Mouse (Mus musculus) midbrain, embryonic 10.5 days (tissue): ENCODE results near the gene Ache. TPM values are rescaled to one million over a fixed set of nuclear protein-coding genes. Genes with fewer than 3 reads are reported as not detected.
"Not testable (repeated sequence)": the region's sequence is repeated elsewhere in the genome, so short reads cannot be mapped to it uniquely, and the experiment has no call there.

Experiments
- DNase-seq: peaks from one replicate; pipeline ENCODE4 v3.0.0-alpha.2; 2017; ENCODE audit warnings: low spot score
- H3K27ac ChIP-seq: fragments of 300-500 bp; sonication (generic); replicated peaks from 2 replicates; pipeline ENCODE4 v1.5.1; 2016; ENCODE audit warnings: mild to moderate bottlenecking
- H3K27me3 ChIP-seq: fragments of 300-500 bp; sonication (generic); 2 replicates; pipeline ENCODE4 v1.6.1; 2016; ENCODE audit warnings: low read depth, mild to moderate bottlenecking; ENCODE audit not compliant: poor library complexity, severe bottlenecking
- H3K36me3 ChIP-seq: fragments of 300-500 bp; sonication (generic); 2 replicates; pipeline ENCODE4 v1.6.1; 2016; ENCODE audit warnings: mild to moderate bottlenecking, moderate library complexity
- H3K4me1 ChIP-seq: fragments of 300-500 bp; sonication (generic); 2 replicates; pipeline ENCODE4 v1.6.1; 2016
- H3K4me3 ChIP-seq: fragments of 300-500 bp; sonication (generic); 2 replicates; pipeline ENCODE4 v1.5.1; 2016; ENCODE audit warnings: mild to moderate bottlenecking, moderate library complexity
- H3K9me3 ChIP-seq: fragments of 300-500 bp; sonication (generic); replicated peaks from 2 replicates; pipeline ENCODE4 v1.6.1; 2016; ENCODE audit warnings: mild to moderate bottlenecking
- WGBS: fragments of 180-500 bp; shearing (Covaris S2); methylation state at CpG from one replicate; pipeline ENCODE4 v1.1.7; 2016; 5-methylcytosine and 5-hydroxymethylcytosine counted together
- polyA plus RNA-seq: library from polyadenylated mRNA; unstranded; fragments of >200 nt; fragmentation: Nextera tagmentation; extraction: Ambion mirVana; gene quantifications from 2 replicates; pipeline ENCODE4 v1.2.1, GENCODE M21; 2016

Ache gene
- 3.4 and 4.8 TPM in 2 replicates for polyA plus RNA-seq

- peak within 1 kb of the TSS; percentile 80 for H3K27ac ChIP-seq
- H3K4me1 ChIP-seq = peaks cover 47% of the 10 kb centered on the region
- H3K27me3 ChIP-seq = peaks cover 54% of the 10 kb centered on the region
- peak within 1 kb of the TSS; percentile 61 for H3K4me3 ChIP-seq
- H3K36me3 ChIP-seq = no peaks in the 10 kb centered on the region
- peaks cover 5% of the 10 kb centered on the region; the same call in 1 of the 2 replicates for H3K9me3 ChIP-seq
- WGBS = under 1% methylated on average over 40 of the region's 40 CpGs
- peak; percentile 75 for DNase-seq
Observed at GRCm38 (mm10) chr5:137287032-137287952, at the start of gene Ache. Gene Ache (plus strand): TSS chr5:137287519.

GRCm38 (mm10) chr5:137263897-137264720 is 23.2 kb upstream of the Ache start:
- Histone ChIP-seq H3K27me3 (no peaks in the 10 kb centered on the region), H3K36me3 (no peaks in the 10 kb centered on the region), H3K4me1 (peaks cover 16% of the 10 kb centered on the region), H3K4me3 (no peak overlapping the region), H3K9me3 (no peaks in the 10 kb centered on the region), H3K27ac (no peak overlapping the region)
- WGBS = 89% methylated on average over 14 of the region's 14 CpGs
- DNase-seq = no peak

- H3K4me3 ChIP-seq = no peak overlapping the region
- no peak for DNase-seq
- H3K36me3 ChIP-seq = no peaks in the 10 kb centered on the region
- H3K27ac ChIP-seq = no peak overlapping the region
- 92% methylated on average over 11 of the region's 11 CpGs for WGBS
- no peaks in the 10 kb centered on the region for H3K27me3 ChIP-seq
- H3K9me3 ChIP-seq = no peaks in the 10 kb centered on the region
- H3K4me1 ChIP-seq = peaks cover 16% of the 10 kb centered on the region
Observed at GRCm38 (mm10) chr5:137264787-137265186, 22.5 kb upstream of the Ache start.

- Histone ChIP-seq H3K9me3 (peaks cover 6% of the 10 kb centered on the region; the same call in 1 of the 2 replicates), H3K4me1 (peaks cover 16% of the 10 kb centered on the region), H3K36me3 (no peaks in the 10 kb centered on the region), H3K27me3 (no peaks in the 10 kb centered on the region), H3K27ac (peak overlapping the region; percentile 73), H3K4me3 (peak overlapping the region; percentile 20; the same call in 1 of the 2 replicates)
- 37% methylated on average over 16 of the region's 18 CpGs for WGBS
- no peak for DNase-seq
Observed at GRCm38 (mm10) chr5:137268131-137268910, 19.0 kb upstream of the Ache start.

GRCm38 (mm10) chr5:137277360-137278342 is 9.7 kb upstream of the Ache start:
- no peak overlapping the region for H3K4me3 ChIP-seq
- H3K4me1 ChIP-seq = peaks cover 3% of the 10 kb centered on the region
- no peaks in the 10 kb centered on the region for H3K36me3 ChIP-seq
- no peaks in the 10 kb centered on the region for H3K27me3 ChIP-seq
- 63% methylated on average over 18 of the region's 18 CpGs for WGBS
- peaks cover 12% of the 10 kb centered on the region; the same call in 1 of the 2 replicates for H3K9me3 ChIP-seq
- peak; percentile 31 for DNase-seq
- no peak overlapping the region for H3K27ac ChIP-seq

GRCm38 (mm10) chr5:137284411-137284810 is 2.9 kb upstream of the Ache start:
- H3K27ac ChIP-seq, H3K9me3 ChIP-seq, H3K36me3 ChIP-seq, H3K4me3 ChIP-seq, DNase-seq: not testable (repeated sequence)
- Histone ChIP-seq H3K27me3 (peaks cover 25% of the 10 kb centered on the region), H3K4me1 (peaks cover 31% of the 10 kb centered on the region)
- 80% methylated on average over 5 of the region's 6 CpGs for WGBS

- H3K27me3 ChIP-seq = peaks cover 31% of the 10 kb centered on the region
- no peak for DNase-seq
- H3K36me3 ChIP-seq = no peaks in the 10 kb centered on the region
- 63% methylated on average over 5 of the region's 5 CpGs for WGBS
- H3K4me3 ChIP-seq = no peak overlapping the region
- no peak overlapping the region for H3K27ac ChIP-seq
- peaks cover 37% of the 10 kb centered on the region for H3K4me1 ChIP-seq
- H3K9me3 ChIP-seq = peaks cover 5% of the 10 kb centered on the region; the same call in 1 of the 2 replicates
Observed at GRCm38 (mm10) chr5:137285045-137285444, 2.3 kb upstream of the Ache start.

- H3K27me3 ChIP-seq = peaks cover 41% of the 10 kb centered on the region
- peaks cover 5% of the 10 kb centered on the region; the same call in 1 of the 2 replicates for H3K9me3 ChIP-seq
- H3K4me1 ChIP-seq = peaks cover 46% of the 10 kb centered on the region
- H3K4me3 ChIP-seq = no peak overlapping the region
- no peak for DNase-seq
- no peaks in the 10 kb centered on the region for H3K36me3 ChIP-seq
- WGBS = 60% methylated on average over 7 of the region's 7 CpGs
- no peak overlapping the region for H3K27ac ChIP-seq
Observed at GRCm38 (mm10) chr5:137285986-137286385, 1.3 kb upstream of the Ache start.

- Histone ChIP-seq H3K4me3 (peak overlapping the region; percentile 61), H3K4me1 (peaks cover 47% of the 10 kb centered on the region), H3K36me3 (no peaks in the 10 kb centered on the region), H3K9me3 (peaks cover 5% of the 10 kb centered on the region; the same call in 1 of the 2 replicates), H3K27me3 (peaks cover 47% of the 10 kb centered on the region), H3K27ac (peak overlapping the region; percentile 80)
- under 1% methylated on average over 16 of the region's 16 CpGs for WGBS
- peak; percentile 91 for DNase-seq
Observed at GRCm38 (mm10) chr5:137286655-137287031, 676 bp upstream of the Ache start.

GRCm38 (mm10) chr5:137287953-137288743 is 829 bp downstream of the Ache start:
- Histone ChIP-seq H3K4me3 (peak overlapping the region; percentile 61), H3K9me3 (peaks cover 5% of the 10 kb centered on the region; the same call in 1 of the 2 replicates), H3K4me1 (peaks cover 55% of the 10 kb centered on the region), H3K36me3 (no peaks in the 10 kb centered on the region), H3K27me3 (peaks cover 62% of the 10 kb centered on the region), H3K27ac (peak overlapping the region; percentile 74)
- under 1% methylated on average over 55 of the region's 65 CpGs for WGBS
- peak; percentile 53 for DNase-seq
